Mouse (Mus musculus): ENCODE measurements around the gene Olfr586. TPM values are rescaled to one million over a fixed set of nuclear protein-coding genes. Genes with fewer than 3 reads are reported as not detected.

The Olfr586 gene
- not detected for total RNA-seq (2023)

GRCm38 (mm10) chr7:103125538-103125937 lies at the start of gene Olfr586:
Gene Olfr586, minus strand, starts transcription at chr7:103125638.

GRCm38 (mm10) chr7:103156256-103156655 lies 30.8 kb upstream of the Olfr586 start, which contains the start of gene Olfr589:
Gene Olfr589, minus strand, starts transcription at chr7:103156356.

GRCm38 (mm10) chr7:103140579-103140978 lies 15.1 kb upstream of the Olfr586 start, which contains the start of gene Olfr588-ps1:
Gene Olfr588-ps1, plus strand, starts transcription at chr7:103140879.

GRCm38 (mm10) chr7:103097420-103097819 lies 28.0 kb downstream of the Olfr586 start, which contains the start of gene Olfr585:
Gene Olfr585, plus strand, starts transcription at chr7:103097720.

GRCm38 (mm10) chr7:103081585-103081984 lies 43.9 kb downstream of the Olfr586 start, which contains the start of gene Olfr584:
Gene Olfr584, plus strand, starts transcription at chr7:103081885.

Other genes with a start within 250 kb of the Olfr586 start
- not detected for gene Olfr568, start 248.5 kb downstream of the Olfr586 start, total RNA-seq (2023)
- gene Olfr569, start 234.8 kb downstream of the Olfr586 start, total RNA-seq (2023): not detected
- not detected for gene Olfr570, start 231.1 kb downstream of the Olfr586 start, total RNA-seq (2023)
- gene Olfr571, start 208.1 kb downstream of the Olfr586 start, total RNA-seq (2023): under 1 TPM; 0.12 to 0.17 TPM
- gene Olfr572, start 201.2 kb downstream of the Olfr586 start, total RNA-seq (2023): not detected
- not detected for gene Olfr573-ps1, start 183.1 kb downstream of the Olfr586 start, total RNA-seq (2023)
- not detected for gene Olfr574, start 177.2 kb downstream of the Olfr586 start, total RNA-seq (2023)
- gene Olfr575, start 166.9 kb downstream of the Olfr586 start, total RNA-seq (2023): not detected
- not detected for gene Olfr576, start 163.0 kb downstream of the Olfr586 start, total RNA-seq (2023)
- gene Olfr577, start 149.7 kb downstream of the Olfr586 start, total RNA-seq (2023): not detected
- not detected for gene Olfr578, start 136.3 kb downstream of the Olfr586 start, total RNA-seq (2023)
- not detected for gene Olfr582, start 87.6 kb downstream of the Olfr586 start, total RNA-seq (2023)
- not detected for gene Olfr583, start 74.3 kb downstream of the Olfr586 start, total RNA-seq (2023)
- not detected for gene Olfr584, start 43.8 kb downstream of the Olfr586 start, total RNA-seq (2023)
- gene Olfr585, start 27.9 kb downstream of the Olfr586 start, total RNA-seq (2023): not detected
- gene Olfr588-ps1, start 15.2 kb upstream of the Olfr586 start, total RNA-seq (2023): not detected
- gene Olfr589, start 30.7 kb upstream of the Olfr586 start, total RNA-seq (2023): not detected
- not detected for gene Olfr591, start 52.7 kb upstream of the Olfr586 start, total RNA-seq (2023)
- gene Olfr592, start 59.2 kb upstream of the Olfr586 start, total RNA-seq (2023): not detected
- not detected for gene Olfr593, start 86.2 kb upstream of the Olfr586 start, total RNA-seq (2023)
- gene Olfr594, start 91.4 kb upstream of the Olfr586 start, total RNA-seq (2023): not detected
- gene Usp17ld, start 126.9 kb upstream of the Olfr586 start, total RNA-seq (2023): not detected
- gene Olfr596, start 180.0 kb upstream of the Olfr586 start, total RNA-seq (2023): not detected
- gene Olfr597, start 190.7 kb upstream of the Olfr586 start, total RNA-seq (2023): not detected
- not detected for gene Olfr598, start 197.9 kb upstream of the Olfr586 start, total RNA-seq (2023)
- gene Olfr599, start 210.3 kb upstream of the Olfr586 start, total RNA-seq (2023): not detected
- gene Olfr600, start 224.0 kb upstream of the Olfr586 start, total RNA-seq (2023): not detected
- not detected for gene Olfr601, start 237.0 kb upstream of the Olfr586 start, total RNA-seq (2023)

Measured in T-cell, adult 66 days (primary cell).